Mouse (Mus musculus) kidney, adult 2 months (tissue): ENCODE data around the gene Dcaf1. TPM values are rescaled to one million over a fixed set of nuclear protein-coding genes. Genes with fewer than 3 reads are reported as not detected.

ENCODE experiments used
- DNase-seq: peaks from one replicate; pipeline ENCODE4 v3.0.0; 2021
- H3K27ac ChIP-seq: fragments of 200-500 bp; 2 replicates; pipeline ENCODE4 v1.5.1; 2012; ENCODE audit warnings: low read depth, low read length, control low read depth, inconsistent platforms; ENCODE audit not compliant: insufficient read depth
- H3K27me3 ChIP-seq: fragments of 200-500 bp; replicated peaks from 2 replicates; pipeline ENCODE4 v1.6.1; 2012; ENCODE audit warnings: mild to moderate bottlenecking, moderate library complexity, low read length, inconsistent platforms; ENCODE audit not compliant: control insufficient read depth, insufficient read depth
- H3K36me3 ChIP-seq: fragments of 200-500 bp; 2 replicates; pipeline ENCODE4 v1.6.1; 2012; ENCODE audit warnings: mild to moderate bottlenecking, moderate library complexity, low read length, inconsistent platforms; ENCODE audit not compliant: control insufficient read depth, insufficient read depth
- H3K4me1 ChIP-seq: fragments of 200-500 bp; 2 replicates; pipeline ENCODE4 v1.6.1; 2011; ENCODE audit warnings: low read length; ENCODE audit not compliant: control insufficient read depth, insufficient read depth
- H3K4me3 ChIP-seq: fragments of 200-500 bp; 2 replicates; pipeline ENCODE4 v1.5.1; 2011; ENCODE audit warnings: mild to moderate bottlenecking, low read depth, low read length, control low read depth; ENCODE audit not compliant: insufficient read depth
- CTCF ChIP-seq: fragments of 200-500 bp; conservative IDR thresholded peaks from 2 replicates; pipeline ENCODE4 v1.5.1; 2011; ENCODE audit warnings: low read depth, mild to moderate bottlenecking, control low read depth, low read length, moderate library complexity, mixed read lengths; ENCODE audit not compliant: insufficient read depth, insufficient read length
- POLR2A ChIP-seq: fragments of 200-500 bp; IDR thresholded peaks from one replicate; pipeline ENCODE4 v1.6.1; 2011; ENCODE audit warnings: low read depth, low read length, control low read depth
- WGBS: fragments of 180-500 bp; shearing (Covaris S2); methylation state at CpG from one replicate; pipeline ENCODE4 v1.1.7; 2018; 5-methylcytosine and 5-hydroxymethylcytosine counted together
- polyA plus RNA-seq: library from polyadenylated mRNA; depleted of rRNA; stranded (reverse); fragments of >200 nt; gene quantifications from 2 replicates; pipeline ENCODE4 v1.2.3, GENCODE M21; 2012

Dcaf1 gene
- polyA plus RNA-seq, 1 experiment, result 14.7 TPM

- H3K4me1 ChIP-seq, result peaks cover 26% of the 10 kb centered on the region; the same call in 1 of the 2 replicates
- no peaks in the 10 kb centered on the region for H3K27me3 ChIP-seq
- peak overlapping the region; percentile 67 for H3K27ac ChIP-seq
- TF ChIP-seq CTCF, result no peak
- TF ChIP-seq POLR2A, result no peak
- DNase-seq, result peak; percentile 27
- 3% methylated on average over 23 of the region's 23 CpGs for WGBS
- H3K36me3 ChIP-seq, result no peaks in the 10 kb centered on the region
- peak overlapping the region; percentile 87 for H3K4me3 ChIP-seq
Observed at GRCm38 (mm10) chr9:106787979-106788811, 33.5 kb upstream of the Dcaf1 start.

GRCm38 (mm10) chr9:106788812-106789321 is 32.8 kb upstream of the Dcaf1 start, which contains the start of gene Rad54l2:
TSS of gene Rad54l2 (minus strand) at chr9:106789194.
- Histone ChIP-seq H3K27ac (peak within 1 kb of the TSS; percentile 67), H3K27me3 (no peaks in the 10 kb centered on the region), H3K4me3 (peak within 1 kb of the TSS; percentile 87), H3K36me3 (no peaks in the 10 kb centered on the region), H3K4me1 (peaks cover 23% of the 10 kb centered on the region; the same call in 1 of the 2 replicates)
- DNase-seq, result peak; percentile 91
- under 1% methylated on average over 49 of the region's 49 CpGs for WGBS
- TF ChIP-seq CTCF (no peak), POLR2A (no peak)

GRCm38 (mm10) chr9:106789363-106789762 is 32.3 kb upstream of the Dcaf1 start:
- peak overlapping the region; percentile 34 for H3K27ac ChIP-seq
- WGBS, result 4% methylated on average over 10 of the region's 10 CpGs

GRCm38 (mm10) chr9:106790831-106791230 is 30.8 kb upstream of the Dcaf1 start:
- WGBS, result 47% methylated on average over 6 of the region's 6 CpGs
- Histone ChIP-seq H3K36me3 (no peaks in the 10 kb centered on the region), H3K4me1 (peaks cover 14% of the 10 kb centered on the region; the same call in 1 of the 2 replicates), H3K27me3 (no peaks in the 10 kb centered on the region), H3K27ac (no peak overlapping the region), H3K4me3 (no peak overlapping the region)
- peak; percentile 84 for DNase-seq
- no peak for TF ChIP-seq CTCF
- TF ChIP-seq POLR2A, result no peak

More at GRCm38 (mm10) chr9:106789363-106789762, 32.3 kb upstream of the Dcaf1 start:
- no peak for DNase-seq
- Histone ChIP-seq H3K27me3 (no peaks in the 10 kb centered on the region), H3K4me1 (peaks cover 18% of the 10 kb centered on the region; the same call in 1 of the 2 replicates), H3K36me3 (no peaks in the 10 kb centered on the region), H3K4me3 (peak overlapping the region; percentile 87)
- TF ChIP-seq POLR2A (no peak), CTCF (no peak)

- WGBS, result 81% methylated on average over 4 of the region's 4 CpGs
Observed at GRCm38 (mm10) chr9:106806503-106806902, 15.2 kb upstream of the Dcaf1 start.

GRCm38 (mm10) chr9:106818191-106818590 is 3.5 kb upstream of the Dcaf1 start:
- no peak for DNase-seq
- Histone ChIP-seq H3K36me3 (no peaks in the 10 kb centered on the region), H3K4me3 (no peak overlapping the region), H3K27ac (no peak overlapping the region), H3K27me3 (no peaks in the 10 kb centered on the region; the same call in 1 of the 2 replicates), H3K4me1 (peaks cover 3% of the 10 kb centered on the region; the same call in 1 of the 2 replicates)
- TF ChIP-seq CTCF, result no peak
- TF ChIP-seq POLR2A, result no peak
- 67% methylated on average over 6 of the region's 6 CpGs for WGBS

More at GRCm38 (mm10) chr9:106806503-106806902, 15.2 kb upstream of the Dcaf1 start:
- Histone ChIP-seq H3K36me3 (no peaks in the 10 kb centered on the region), H3K27ac (no peak overlapping the region), H3K4me3 (no peak overlapping the region), H3K4me1 (no peaks in the 10 kb centered on the region), H3K27me3 (no peaks in the 10 kb centered on the region)
- DNase-seq, result no peak
- no peak for TF ChIP-seq CTCF
- TF ChIP-seq POLR2A, result no peak

- no peak for TF ChIP-seq POLR2A
- peak; percentile 45 for TF ChIP-seq CTCF
- 97% methylated on average over 1 of the region's 1 CpGs for WGBS
- Histone ChIP-seq H3K36me3 (no peaks in the 10 kb centered on the region), H3K4me3 (no peak overlapping the region), H3K4me1 (peaks cover 3% of the 10 kb centered on the region; the same call in 1 of the 2 replicates), H3K27me3 (no peaks in the 10 kb centered on the region; the same call in 1 of the 2 replicates), H3K27ac (no peak overlapping the region)
- DNase-seq, result peak; percentile 26
Observed at GRCm38 (mm10) chr9:106819201-106819600, 2.5 kb upstream of the Dcaf1 start.
